Mouse (Mus musculus) retina, postnatal 7 days (tissue): Measurements from ENCODE around the gene Zfp605.
"Not testable (repeated sequence)": the region's sequence is repeated elsewhere in the genome, so short reads cannot be mapped to it uniquely, and the experiment has no call there.

ENCODE experiments used
- DNase-seq: peaks from one replicate; pipeline ENCODE4 v3.0.0-alpha.2; 2012; ENCODE audit warnings: low read depth, low spot score

The Zfp605 gene

GRCm38 (mm10) chr5:110107581-110108304 lies 2.1 kb upstream of the Zfp605 start, which contains the start of gene Gtpbp6:
TSS of gene Gtpbp6 (minus strand) at chr5:110108197.
- peak; percentile 93 for DNase-seq

- DNase-seq = no peak
Observed at GRCm38 (mm10) chr5:110108305-110108628, 1.6 kb upstream of the Zfp605 start.

- not testable (repeated sequence) for DNase-seq
Observed at GRCm38 (mm10) chr5:110122380-110122779, 12.5 kb downstream of the Zfp605 start.

- DNase-seq = peak; percentile 99
Observed at GRCm38 (mm10) chr5:110135293-110136086, 25.6 kb downstream of the Zfp605 start, which contains the start of gene Chfr. TSS of gene Chfr (plus strand) at chr5:110135842.

GRCm38 (mm10) chr5:110136087-110136464 lies 26.2 kb downstream of the Zfp605 start:
- DNase-seq = no peak

- DNase-seq = no peak
Observed at GRCm38 (mm10) chr5:110137816-110138215, 27.9 kb downstream of the Zfp605 start.

GRCm38 (mm10) chr5:110139325-110139724 lies 29.4 kb downstream of the Zfp605 start:
- no peak for DNase-seq

- no peak for DNase-seq
Observed at GRCm38 (mm10) chr5:110140424-110140823, 30.5 kb downstream of the Zfp605 start.

GRCm38 (mm10) chr5:110142309-110142708 lies 32.4 kb downstream of the Zfp605 start:
- no peak for DNase-seq

GRCm38 (mm10) chr5:110143007-110143406 lies 33.1 kb downstream of the Zfp605 start:
- DNase-seq = no peak

- DNase-seq = no peak
Observed at GRCm38 (mm10) chr5:110169374-110169773, 59.5 kb downstream of the Zfp605 start.

GRCm38 (mm10) chr5:110176362-110177020 lies 66.6 kb downstream of the Zfp605 start, which contains the start of gene Golga3:
TSS of gene Golga3 (plus strand) at chr5:110176701.
- peak; percentile 87 for DNase-seq

- DNase-seq = peak; percentile 3
Observed at GRCm38 (mm10) chr5:110177021-110177420, 67.1 kb downstream of the Zfp605 start.

- no peak for DNase-seq
Observed at GRCm38 (mm10) chr5:110178628-110179027, 68.7 kb downstream of the Zfp605 start.
